Mouse (Mus musculus) adrenal gland, postnatal 14 days (tissue): Measurements from ENCODE around the gene H2-Ab1. TPM values are rescaled to one million over a fixed set of nuclear protein-coding genes. Genes with fewer than 3 reads are reported as not detected.
A peak's percentile ranks its signal among the peaks of the same experiment; 100 is the strongest.

Experiments
- DNase-seq: peaks from one replicate; pipeline ENCODE4 v3.0.0; 2021; ENCODE audit warnings: mixed read lengths
- total RNA-seq: library from RNA; stranded (reverse); gene quantifications from 2 replicates; pipeline ENCODE4 v1.2.3, GENCODE M21; 2021

H2-Ab1 gene
- total RNA-seq, 1 experiment from 2014 or later: 19.8 TPM

DNA sequence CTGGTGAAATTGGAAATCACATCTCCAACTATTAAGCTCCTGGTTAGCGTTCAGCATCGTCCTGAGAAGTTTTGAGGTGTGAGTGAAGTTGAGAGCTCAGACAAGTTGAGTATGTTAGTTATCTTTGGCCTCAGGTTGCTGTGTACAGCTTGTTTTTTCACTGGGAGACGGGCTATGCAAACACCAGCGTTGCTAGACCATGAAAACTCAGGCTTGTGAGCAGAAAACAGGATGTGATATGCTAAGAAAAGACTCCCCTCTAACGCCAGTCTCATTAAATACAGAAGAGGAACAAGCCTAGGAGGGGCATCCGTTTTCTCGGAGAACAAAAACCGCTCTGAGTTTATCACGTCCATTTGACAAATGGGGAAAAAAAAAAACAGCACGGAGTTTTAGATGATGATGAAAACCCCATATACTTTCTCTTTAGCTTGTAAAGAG is 17.9 kb upstream of the H2-Ab1 start:
- no peak for DNase-seq

DNA sequence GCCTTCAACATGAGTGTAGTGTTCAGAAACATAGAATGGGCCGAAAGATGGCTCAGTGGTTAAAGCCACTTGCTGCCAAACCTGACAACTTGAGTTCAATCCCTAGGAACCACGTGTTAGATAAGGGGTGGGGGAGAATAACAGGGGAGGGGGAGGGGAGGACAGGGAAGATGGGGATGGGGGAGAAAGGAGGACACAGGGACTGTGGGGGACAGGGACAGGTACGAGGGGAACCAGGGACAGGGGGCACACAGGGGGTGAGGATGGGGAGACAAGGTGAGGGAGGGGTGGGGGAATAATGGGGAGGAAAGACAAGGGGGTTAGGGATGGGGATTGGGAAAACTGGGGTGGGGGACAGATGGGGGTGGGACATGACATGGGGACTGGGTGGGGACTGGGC is 17.1 kb upstream of the H2-Ab1 start:
- no peak for DNase-seq

- no peak for DNase-seq
These were observed 16.6 kb upstream of the H2-Ab1 start for GRCm38 (mm10) chr17:34240916-34241315.

- no peak for DNase-seq
These were observed 12.8 kb upstream of the H2-Ab1 start for GRCm38 (mm10) chr17:34244656-34245055.

DNA sequence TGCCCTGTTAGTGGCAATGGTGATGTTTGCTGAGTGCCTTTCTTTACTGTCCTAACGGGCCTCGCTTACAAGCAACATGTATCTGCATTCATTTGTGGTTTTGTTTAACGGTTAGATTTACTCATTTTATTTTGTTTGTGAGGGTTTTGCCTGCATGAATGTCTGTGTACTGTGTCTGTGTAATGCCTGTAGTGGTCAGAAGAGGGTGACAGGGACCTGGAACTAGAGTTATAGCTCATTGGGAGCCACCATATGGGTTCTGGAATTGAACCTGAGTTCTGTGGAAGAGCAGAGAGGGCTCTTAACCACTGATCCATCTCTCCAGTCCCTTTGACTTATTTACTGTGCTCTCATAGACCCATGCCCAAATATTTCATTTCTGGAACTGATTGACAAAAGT is 10.4 kb upstream of the H2-Ab1 start:
- DNase-seq: no peak

- DNase-seq: no peak
These were observed 8.7 kb upstream of the H2-Ab1 start for GRCm38 (mm10) chr17:34248764-34249163.

- DNase-seq: no peak
These were observed 8.1 kb upstream of the H2-Ab1 start for GRCm38 (mm10) chr17:34249361-34249760.

DNA sequence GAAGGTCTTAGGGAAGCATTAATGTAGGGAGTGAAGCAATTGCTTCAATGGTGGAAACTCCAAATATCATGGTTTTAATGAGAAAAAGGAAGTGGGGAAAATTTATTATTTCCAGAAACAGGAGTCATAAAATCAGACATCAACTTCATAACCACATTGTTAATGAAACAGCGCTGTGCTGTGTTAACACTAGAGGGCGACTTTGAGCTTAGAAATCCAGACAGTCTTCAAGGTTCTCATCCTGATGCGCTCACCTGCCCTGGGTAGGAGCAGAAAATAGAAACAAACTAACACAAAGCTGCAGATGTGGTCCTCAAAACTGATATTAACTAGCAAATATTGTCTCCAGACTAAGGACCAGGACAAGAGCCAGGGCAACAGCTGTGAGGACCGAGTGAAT is 7.6 kb upstream of the H2-Ab1 start:
- DNase-seq: peak; percentile 59

DNA sequence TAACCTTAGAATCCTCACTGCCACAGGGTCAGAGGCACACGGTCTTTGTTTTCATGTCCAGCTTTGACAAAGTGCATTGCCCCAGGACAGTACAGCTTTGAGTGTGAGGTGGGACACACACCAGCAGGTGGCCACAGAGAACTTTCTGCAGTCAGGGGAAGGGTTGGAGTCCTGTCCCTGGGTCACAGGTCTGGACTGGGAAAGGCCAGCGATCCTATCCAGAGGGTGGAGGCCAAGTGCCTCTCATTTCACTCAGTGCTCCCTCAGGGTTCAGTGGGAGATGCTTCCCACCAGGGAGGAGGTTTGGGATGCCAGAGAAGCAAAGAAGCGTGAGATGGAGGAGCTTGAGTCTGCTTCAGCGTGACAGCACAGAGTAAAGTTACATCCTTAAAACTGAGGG is 5.8 kb upstream of the H2-Ab1 start:
- DNase-seq: no peak

DNA sequence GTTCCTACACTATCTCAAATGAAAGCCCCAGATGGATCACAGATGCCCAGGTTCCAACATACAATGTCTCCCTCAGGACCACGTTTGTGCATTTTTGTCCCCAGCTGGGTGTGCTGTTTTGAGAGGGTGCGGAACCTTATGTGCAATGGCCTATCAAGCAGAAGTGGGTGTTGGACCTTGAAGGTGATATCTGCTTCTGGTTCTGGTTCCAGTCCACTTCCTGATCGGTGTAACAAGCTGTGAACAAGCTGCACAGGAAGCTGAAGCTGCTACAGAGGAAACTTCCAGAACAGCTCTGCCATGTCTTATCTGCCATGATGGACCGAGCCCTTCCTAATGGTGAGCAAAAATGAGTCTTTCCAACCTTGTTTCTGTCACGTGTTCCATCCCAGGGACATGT is 988 bp upstream of the H2-Ab1 start:
- DNase-seq: no peak

DNA sequence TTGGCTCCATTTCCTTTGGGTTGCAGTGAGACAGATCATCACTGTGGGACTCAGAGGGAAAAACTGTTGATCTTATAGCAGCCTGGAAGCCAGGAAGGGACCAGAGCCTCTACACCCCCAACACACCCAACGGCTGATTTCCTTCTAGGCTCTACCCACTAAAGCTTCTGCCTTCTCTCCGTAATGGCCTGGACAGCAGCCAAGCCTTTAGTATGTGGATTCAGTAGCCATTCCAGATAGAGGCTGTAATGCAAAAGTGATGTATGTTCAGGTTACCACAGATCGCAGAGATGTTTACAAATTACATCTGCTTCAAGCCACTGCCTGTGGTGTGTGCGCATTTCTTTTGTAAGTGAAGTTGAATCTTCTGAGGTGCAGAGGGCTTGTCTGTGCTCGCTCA is 3.1 kb downstream of the H2-Ab1 start:
- DNase-seq: no peak

DNA sequence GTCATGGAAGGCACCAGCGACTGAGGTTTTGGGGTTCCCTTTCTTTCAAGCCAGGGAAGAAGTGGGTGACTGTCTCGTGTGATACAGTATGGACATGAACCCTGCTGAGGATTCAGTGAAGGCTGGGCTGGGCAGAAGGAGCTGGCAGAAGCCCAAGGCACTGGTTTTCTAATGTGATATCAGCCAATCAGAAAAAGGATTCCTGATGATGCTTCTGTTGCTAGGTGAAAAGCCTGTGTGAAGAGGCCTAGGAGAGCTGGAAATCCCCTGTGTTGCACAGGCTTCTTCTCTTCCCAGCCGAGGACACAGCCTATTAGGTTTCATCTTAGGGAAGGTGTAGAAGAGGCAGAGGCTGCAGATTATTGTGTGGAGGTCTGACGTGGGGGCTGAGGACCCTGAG is 4.0 kb downstream of the H2-Ab1 start:
- peak; percentile 85 for DNase-seq

DNA sequence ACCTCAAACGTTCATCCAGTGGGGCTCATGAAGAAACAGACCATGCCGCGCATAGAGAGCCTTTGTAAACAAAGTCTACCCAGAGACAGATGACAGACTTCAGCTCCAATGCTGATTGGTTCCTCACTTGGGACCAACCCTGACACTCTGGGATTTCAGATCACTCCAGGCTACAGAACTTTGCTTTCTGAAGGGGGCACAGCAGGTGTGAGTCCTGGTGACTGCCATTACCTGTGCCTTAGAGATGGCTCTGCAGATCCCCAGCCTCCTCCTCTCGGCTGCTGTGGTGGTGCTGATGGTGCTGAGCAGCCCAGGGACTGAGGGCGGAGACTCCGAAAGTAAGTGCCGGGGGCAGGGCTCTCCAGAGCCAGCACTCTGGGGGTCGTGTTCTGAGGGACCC is 5.6 kb downstream of the H2-Ab1 start:
- DNase-seq: peak; percentile 75

DNA sequence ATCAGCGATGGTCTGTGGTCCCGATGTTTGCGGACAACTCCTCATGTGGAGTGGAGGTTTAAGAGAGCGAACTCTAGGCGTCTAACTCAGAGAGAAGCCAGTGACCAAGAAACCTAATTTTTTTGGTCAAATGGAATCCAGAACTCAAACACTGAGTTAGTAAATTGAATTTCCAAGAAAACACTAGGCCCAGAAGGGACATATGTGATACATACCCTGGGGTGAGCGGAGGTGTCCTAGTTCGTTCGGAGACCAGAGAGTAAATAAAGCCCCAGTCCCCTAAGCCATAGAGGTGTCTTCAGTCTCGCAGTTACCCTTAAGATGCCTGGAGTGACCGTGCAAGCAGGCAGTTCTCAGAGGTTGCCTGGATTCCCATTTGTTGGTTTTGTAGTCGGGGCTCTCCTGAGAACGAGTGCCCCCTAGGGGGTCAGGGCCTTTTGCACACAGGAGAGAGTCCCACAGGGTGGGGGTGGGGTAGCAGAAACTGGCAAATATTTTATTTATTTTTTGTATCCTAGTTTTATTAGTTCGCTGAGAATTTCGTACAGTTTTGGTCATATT is 6.4 kb downstream of the H2-Ab1 start:
- no peak for DNase-seq

GRCm38 (mm10) chr17:34264452-34265351 is 7.2 kb downstream of the H2-Ab1 start:
- DNase-seq: no peak

GRCm38 (mm10) chr17:34268262-34268661 is 10.8 kb downstream of the H2-Ab1 start:
- DNase-seq: no peak

DNA sequence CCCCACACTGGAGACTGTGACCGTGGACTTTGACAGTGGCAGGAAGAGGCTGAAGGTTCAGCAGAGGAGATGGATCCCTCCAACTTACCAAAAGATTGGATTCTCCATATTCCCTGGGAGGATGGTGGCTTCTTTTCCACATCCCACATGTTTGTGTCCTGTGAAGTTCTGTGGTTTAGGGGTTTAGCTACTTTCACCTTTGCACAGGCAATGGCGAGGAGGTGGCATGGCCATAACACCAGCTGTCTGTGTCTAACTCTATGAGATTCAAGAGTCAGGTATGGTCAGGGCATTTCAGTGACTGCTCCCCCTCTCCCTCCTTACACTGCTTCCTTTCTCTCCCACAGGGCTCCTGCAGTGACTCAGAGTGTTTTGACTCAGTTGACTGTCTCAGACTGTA is 11.3 kb downstream of the H2-Ab1 start:
- DNase-seq: no peak

DNA sequence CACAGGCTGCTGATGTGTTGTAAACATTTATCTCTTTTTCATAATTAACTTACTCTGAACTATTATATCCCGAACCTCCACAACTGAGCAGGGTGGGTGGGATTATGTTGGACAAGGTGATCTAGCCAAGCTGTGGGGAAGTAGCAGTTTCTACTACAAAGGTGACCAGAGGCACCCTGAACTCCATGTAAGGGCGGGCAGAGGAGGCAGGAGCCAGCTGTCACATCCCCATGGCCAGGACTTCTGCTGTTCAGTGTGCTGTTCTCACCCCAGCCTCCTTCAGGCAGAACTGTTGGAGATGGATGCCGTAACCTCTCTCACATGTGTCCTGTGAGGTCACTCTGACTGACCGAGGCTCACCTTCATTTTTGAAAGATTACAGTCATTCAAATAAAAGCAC is 12.3 kb downstream of the H2-Ab1 start:
- no peak for DNase-seq

GRCm38 (mm10) chr17:34270230-34270629 is 12.7 kb downstream of the H2-Ab1 start:
- DNase-seq: no peak

DNA sequence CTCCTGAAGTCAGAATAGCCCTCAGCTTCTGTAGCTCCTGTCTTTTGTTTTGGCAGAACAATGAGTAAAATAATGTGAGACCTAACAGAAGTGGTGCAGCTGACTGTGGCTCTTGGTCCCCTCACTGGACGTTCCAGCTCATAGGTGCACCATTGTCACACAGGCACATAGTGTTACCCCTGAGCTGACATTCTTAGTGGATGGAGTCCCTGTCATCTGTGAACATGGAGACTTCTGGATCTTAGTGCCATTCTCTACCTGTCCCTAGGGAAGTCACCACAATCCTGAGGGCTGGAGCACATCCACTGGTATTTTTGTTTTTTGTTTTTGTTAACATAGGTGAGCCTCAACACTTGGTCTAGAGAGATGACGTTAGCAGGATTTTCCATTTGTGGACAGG is 13.5 kb downstream of the H2-Ab1 start:
- no peak for DNase-seq

DNA sequence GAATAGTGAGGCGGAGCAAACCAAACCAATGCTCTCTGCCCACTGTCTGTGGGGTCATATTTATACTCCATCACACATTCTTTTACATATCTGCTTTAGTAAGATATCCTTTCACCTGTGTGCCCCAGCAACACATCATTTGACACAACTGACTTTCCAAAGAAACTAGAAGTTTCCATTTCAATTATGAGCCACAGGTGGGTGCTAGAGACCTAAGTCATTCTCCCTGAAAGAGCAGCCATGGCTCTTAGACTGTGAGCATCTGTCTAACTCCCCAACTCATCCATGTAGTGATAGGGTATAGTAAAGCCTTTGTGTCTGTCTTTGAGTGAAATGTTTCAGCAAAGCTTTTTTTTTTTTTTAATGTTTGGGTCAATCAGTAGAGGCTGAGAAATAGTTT is 14.6 kb downstream of the H2-Ab1 start:
- DNase-seq: no peak

- no peak for DNase-seq
These were observed 23.1 kb downstream of the H2-Ab1 start for GRCm38 (mm10) chr17:34280499-34281038.

DNA sequence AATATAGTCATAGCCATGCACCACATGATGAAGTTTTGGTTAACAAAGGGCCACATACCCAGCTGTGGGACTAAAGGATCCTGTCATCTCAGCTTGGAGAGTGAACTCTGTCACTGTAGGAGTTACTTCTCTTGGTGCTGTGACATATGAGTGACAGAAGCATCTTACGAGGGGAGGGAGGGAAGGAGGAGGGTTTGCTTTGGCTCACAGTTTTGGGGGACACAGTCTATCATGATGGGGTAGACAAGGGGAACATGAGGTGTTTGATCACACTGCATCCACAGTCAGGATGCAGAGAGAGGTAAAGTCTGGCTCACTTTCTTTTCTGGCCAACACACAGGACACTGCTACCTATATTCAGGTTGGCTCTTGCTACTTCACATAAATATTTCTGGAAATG is 24.3 kb downstream of the H2-Ab1 start:
- no peak for DNase-seq

DNA sequence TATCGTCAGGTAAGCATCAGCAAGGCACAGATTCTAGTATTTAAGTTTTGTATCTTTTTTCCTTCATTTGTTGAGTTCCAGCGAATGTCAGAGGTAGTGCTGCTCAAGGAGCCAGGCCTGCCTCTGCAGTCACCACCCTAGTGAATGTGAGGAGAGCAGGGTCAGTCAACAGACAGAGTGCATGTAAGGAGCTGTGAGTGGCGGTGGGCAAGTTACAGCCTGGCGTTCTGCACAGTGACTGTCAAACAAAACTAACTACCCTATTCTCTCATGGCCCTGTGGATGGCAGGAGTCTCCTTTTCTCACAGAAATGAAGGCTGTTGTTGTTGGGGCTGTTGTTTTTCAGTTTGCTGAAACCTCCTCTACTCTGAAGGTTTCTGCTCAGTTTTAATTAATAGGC is 27.9 kb downstream of the H2-Ab1 start:
- DNase-seq: no peak
